Mouse (Mus musculus) lung, embryonic 15.5 days (tissue): ENCODE measurements around the gene Efemp1. TPM values are rescaled to one million over a fixed set of nuclear protein-coding genes. Genes with fewer than 3 reads are reported as not detected.

Experiments used
- ATAC-seq: fragments of 200-750 bp; cut with Nextera tagmentation; 2 replicates; pipeline ENCODE4 v1.8.0; 2017; ENCODE audit warnings: moderate number of reproducible peaks, borderline replicate concordance; ENCODE audit not compliant: low FRiP score, low TSS enrichment; ENCODE audit errors: extremely low read depth
- H3K27ac ChIP-seq: fragments of 300-500 bp; sonication (generic); 2 replicates; pipeline ENCODE4 v1.5.1; 2015; ENCODE audit warnings: moderate library complexity, mild to moderate bottlenecking, inconsistent platforms
- H3K27me3 ChIP-seq: fragments of 300-500 bp; sonication (generic); 2 replicates; pipeline ENCODE4 v1.6.1; 2015; ENCODE audit warnings: inconsistent platforms
- H3K36me3 ChIP-seq: fragments of 300-500 bp; sonication (generic); 2 replicates; pipeline ENCODE4 v1.6.1; 2015; ENCODE audit warnings: inconsistent platforms
- H3K4me1 ChIP-seq: fragments of 300-500 bp; sonication (generic); 2 replicates; pipeline ENCODE4 v1.6.1; 2015; ENCODE audit warnings: inconsistent platforms
- H3K4me2 ChIP-seq: fragments of 300-500 bp; sonication (generic); 2 replicates; pipeline ENCODE4 v1.6.1; 2015; ENCODE audit warnings: inconsistent platforms, mild to moderate bottlenecking, moderate library complexity
- H3K4me3 ChIP-seq: fragments of 300-500 bp; sonication (generic); 2 replicates; pipeline ENCODE4 v1.5.1; 2015; ENCODE audit warnings: mild to moderate bottlenecking, inconsistent platforms
- H3K9ac ChIP-seq: fragments of 300-500 bp; sonication (generic); 2 replicates; pipeline ENCODE4 v1.6.1; 2015; ENCODE audit warnings: inconsistent platforms
- H3K9me3 ChIP-seq: fragments of 300-500 bp; sonication (generic); 2 replicates; pipeline ENCODE4 v1.6.1; 2016; ENCODE audit warnings: inconsistent platforms
- WGBS: fragments of 180-500 bp; shearing (Covaris S2); methylation state at CpG from one replicate; pipeline ENCODE4 v1.1.7; 2015; 5-methylcytosine and 5-hydroxymethylcytosine counted together
- polyA plus RNA-seq: library from polyadenylated mRNA; unstranded; fragments of >200 nt; fragmentation: Nextera tagmentation; extraction: Ambion mirVana; gene quantifications from 2 replicates; pipeline ENCODE4 v1.2.1, GENCODE M21; 2015

Efemp1 gene
- polyA plus RNA-seq, 1 experiment from 2014 or later, result 18.6 TPM

DNA sequence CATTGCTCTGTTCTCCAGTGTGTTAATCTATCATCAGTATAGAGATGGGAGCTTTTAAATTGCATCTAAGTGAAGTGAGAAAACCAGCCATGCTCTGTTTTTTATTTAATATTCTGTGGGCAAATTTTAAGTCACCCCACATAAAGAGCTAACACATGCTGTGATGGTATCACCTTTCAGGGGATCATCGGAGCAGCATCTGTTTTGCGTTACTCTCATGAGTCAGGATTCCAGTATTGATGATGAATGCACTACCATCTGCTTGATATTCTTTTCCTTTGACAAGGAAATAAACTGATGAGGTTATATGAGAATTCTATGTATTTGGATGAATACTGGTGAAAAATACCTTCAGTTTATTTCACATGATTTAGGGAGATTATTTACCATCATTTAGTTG lies 16.1 kb downstream of the Efemp1 start:
- WGBS, result 52% methylated on average over 2 of the region's 2 CpGs

DNA sequence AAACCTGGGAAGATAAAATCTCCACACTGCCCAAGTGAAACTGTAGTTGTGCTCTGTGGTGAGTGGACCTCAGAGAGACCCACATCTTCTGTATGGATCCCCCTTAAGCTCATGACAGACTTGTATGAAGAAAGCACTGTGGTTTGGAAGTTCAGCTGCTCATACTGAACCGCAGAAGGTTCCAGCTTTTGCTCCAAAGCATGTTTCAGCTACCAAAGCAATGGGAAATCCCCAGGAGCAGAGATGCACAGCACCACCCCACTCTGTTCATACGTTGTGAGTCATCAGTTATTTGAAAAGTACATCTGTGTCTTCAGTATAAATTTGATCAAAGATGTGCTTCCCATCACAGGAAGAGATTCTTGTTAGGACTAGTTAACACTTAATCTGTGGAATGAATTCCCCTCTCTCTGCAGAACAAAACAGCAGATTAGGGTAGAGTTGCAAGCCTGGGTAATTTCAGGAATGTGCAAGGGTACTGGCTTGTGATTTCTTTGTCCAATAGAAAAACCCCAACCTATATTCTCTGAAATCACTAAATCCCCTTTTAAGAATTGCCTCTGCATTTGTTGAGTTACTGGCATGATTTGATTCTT lies 28.5 kb downstream of the Efemp1 start:
- no peak overlapping the region for H3K4me3 ChIP-seq
- no peak overlapping the region for H3K4me2 ChIP-seq
- no peak overlapping the region for H3K9ac ChIP-seq
- no peaks in the 10 kb centered on the region for H3K9me3 ChIP-seq
- ATAC-seq, result no peak
- no peak overlapping the region for H3K27ac ChIP-seq
- H3K27me3 ChIP-seq, result no peaks in the 10 kb centered on the region
- H3K36me3 ChIP-seq, result no peaks in the 10 kb centered on the region
- WGBS, result 66% methylated on average over 2 of the region's 2 CpGs
- no peaks in the 10 kb centered on the region for H3K4me1 ChIP-seq

More for the DNA sequence above, 16.1 kb downstream of the Efemp1 start:
- ATAC-seq, result no peak
- Histone ChIP-seq H3K4me1 (no peaks in the 10 kb centered on the region), H3K27ac (no peak overlapping the region), H3K9ac (no peak overlapping the region), H3K27me3 (no peaks in the 10 kb centered on the region), H3K36me3 (no peaks in the 10 kb centered on the region), H3K4me3 (no peak overlapping the region), H3K4me2 (no peak overlapping the region), H3K9me3 (no peaks in the 10 kb centered on the region)

DNA sequence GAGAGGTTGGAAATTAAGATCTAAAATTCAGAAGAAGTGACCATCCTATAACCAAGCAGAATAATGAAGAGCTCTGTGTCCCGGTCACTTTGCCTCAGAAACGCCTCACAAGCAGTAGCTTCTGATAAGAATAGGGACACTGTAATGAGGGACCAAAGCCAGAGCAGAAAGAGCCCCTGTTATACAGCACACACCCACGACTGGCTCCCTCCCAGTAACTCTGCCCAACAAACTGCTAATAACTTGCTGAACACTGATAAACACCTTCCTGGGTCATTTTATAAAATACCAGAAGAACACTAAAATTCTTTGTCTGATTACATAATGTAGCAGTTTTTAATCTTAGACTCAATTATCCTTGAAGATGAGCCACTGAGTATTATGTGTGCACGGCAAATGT lies 30.1 kb downstream of the Efemp1 start:
- Histone ChIP-seq H3K9ac (no peak overlapping the region), H3K27me3 (no peaks in the 10 kb centered on the region), H3K4me3 (no peak overlapping the region), H3K9me3 (no peaks in the 10 kb centered on the region), H3K4me2 (no peak overlapping the region), H3K4me1 (no peaks in the 10 kb centered on the region), H3K36me3 (no peaks in the 10 kb centered on the region), H3K27ac (no peak overlapping the region)
- no peak for ATAC-seq
- WGBS, result 58% methylated on average over 4 of the region's 4 CpGs

DNA sequence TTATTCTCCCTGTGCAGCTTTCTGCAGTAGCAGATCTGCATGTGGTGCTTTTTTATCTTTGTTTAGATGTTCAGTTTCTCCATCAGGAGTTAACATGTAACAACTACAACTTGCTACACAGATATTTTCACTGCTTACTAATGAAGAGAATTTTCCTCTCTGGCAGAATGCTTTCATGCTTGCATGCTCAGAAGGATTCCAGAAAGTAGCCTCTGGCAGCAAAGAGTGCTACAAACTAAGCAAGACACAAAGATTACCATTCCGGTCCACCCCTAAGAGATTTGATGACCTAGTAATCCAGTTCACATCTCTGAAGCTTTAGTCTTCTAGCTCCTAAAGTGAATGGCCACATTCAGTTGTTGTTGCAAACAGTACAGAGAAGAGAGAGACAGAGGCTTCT lies 36.5 kb downstream of the Efemp1 start:
- H3K27ac ChIP-seq, result no peak overlapping the region
- no peak for ATAC-seq
- WGBS, result 75% methylated on average over 1 of the region's 1 CpGs
- no peaks in the 10 kb centered on the region for H3K4me1 ChIP-seq
- no peak overlapping the region for H3K9ac ChIP-seq
- H3K4me3 ChIP-seq, result no peak overlapping the region
- H3K36me3 ChIP-seq, result no peaks in the 10 kb centered on the region
- no peak overlapping the region for H3K4me2 ChIP-seq
- no peaks in the 10 kb centered on the region for H3K9me3 ChIP-seq
- H3K27me3 ChIP-seq, result no peaks in the 10 kb centered on the region

DNA sequence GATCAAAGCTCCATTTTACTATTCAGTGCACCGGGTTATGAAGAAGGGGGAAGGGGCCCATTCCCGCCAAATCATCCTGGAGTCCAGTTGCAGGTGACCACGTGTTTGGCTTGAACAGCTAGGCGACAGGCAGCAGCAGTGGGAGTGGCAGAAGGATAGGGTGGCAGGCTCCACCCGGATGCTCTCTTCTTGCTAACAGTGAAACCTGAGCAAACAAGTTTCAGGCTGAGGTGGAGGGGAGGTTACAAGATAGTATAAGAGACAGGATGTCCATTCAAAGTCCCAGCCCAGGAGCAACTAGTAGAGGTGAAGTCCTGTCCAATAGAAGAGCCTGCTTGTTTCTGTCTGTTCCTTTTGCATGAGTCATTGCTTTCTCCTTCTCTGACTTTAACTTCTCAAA lies 38.5 kb downstream of the Efemp1 start:
- 38% methylated on average over 5 of the region's 5 CpGs for WGBS
- H3K4me1 ChIP-seq, result no peaks in the 10 kb centered on the region
- H3K4me3 ChIP-seq, result no peak overlapping the region
- no peaks in the 10 kb centered on the region for H3K9me3 ChIP-seq
- no peaks in the 10 kb centered on the region for H3K27me3 ChIP-seq
- no peak overlapping the region for H3K27ac ChIP-seq
- no peak overlapping the region for H3K4me2 ChIP-seq
- H3K36me3 ChIP-seq, result no peaks in the 10 kb centered on the region
- no peak for ATAC-seq
- H3K9ac ChIP-seq, result no peak overlapping the region

DNA sequence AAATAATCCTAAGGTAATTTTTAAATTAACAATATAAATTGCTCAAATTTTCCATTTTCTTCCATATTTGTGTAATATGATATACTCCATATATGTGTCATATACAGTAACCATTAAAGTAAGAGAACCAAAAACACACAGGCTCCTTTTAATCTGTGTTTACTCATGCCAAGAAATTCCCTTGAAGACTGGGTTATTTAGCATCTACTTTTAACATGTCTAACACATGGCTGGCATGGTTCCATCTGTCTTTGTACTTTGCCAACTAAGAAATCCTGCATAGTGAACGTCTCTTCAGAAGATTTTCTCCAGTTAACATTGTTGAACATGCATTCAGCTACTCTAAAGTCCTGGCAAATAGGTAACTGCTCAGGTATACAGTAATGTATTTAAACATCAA lies 46.4 kb downstream of the Efemp1 start:
- Histone ChIP-seq H3K4me1 (no peaks in the 10 kb centered on the region), H3K4me2 (no peak overlapping the region), H3K9ac (no peak overlapping the region), H3K27ac (no peak overlapping the region), H3K4me3 (no peak overlapping the region), H3K9me3 (no peaks in the 10 kb centered on the region), H3K27me3 (no peaks in the 10 kb centered on the region), H3K36me3 (no peaks in the 10 kb centered on the region)
- no peak for ATAC-seq
- 29% methylated on average over 1 of the region's 1 CpGs for WGBS

DNA sequence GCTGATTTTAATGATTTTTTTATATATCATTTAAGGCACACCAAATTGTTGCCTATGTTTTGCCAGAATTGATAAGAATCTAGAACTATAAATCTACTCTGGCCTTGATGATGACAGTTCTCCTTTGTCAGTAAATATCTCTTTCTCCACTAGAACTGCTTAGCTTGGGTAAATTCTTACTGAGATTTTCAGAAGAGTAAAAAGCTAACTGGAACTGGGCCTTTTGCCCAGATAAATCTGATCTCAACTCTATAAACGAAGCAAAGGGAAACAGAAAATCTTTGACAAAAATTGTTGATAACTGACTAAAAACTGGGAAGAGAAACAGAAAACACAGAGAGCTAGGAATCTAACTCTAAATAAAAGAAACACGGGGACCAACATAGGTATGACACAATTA lies 51.6 kb downstream of the Efemp1 start:
- Histone ChIP-seq H3K9ac (no peak overlapping the region), H3K4me2 (no peak overlapping the region), H3K4me3 (no peak overlapping the region), H3K27ac (no peak overlapping the region), H3K4me1 (no peaks in the 10 kb centered on the region), H3K36me3 (no peaks in the 10 kb centered on the region), H3K27me3 (no peaks in the 10 kb centered on the region), H3K9me3 (no peaks in the 10 kb centered on the region)
- no peak for ATAC-seq
- WGBS, result 47% methylated on average over 2 of the region's 2 CpGs

DNA sequence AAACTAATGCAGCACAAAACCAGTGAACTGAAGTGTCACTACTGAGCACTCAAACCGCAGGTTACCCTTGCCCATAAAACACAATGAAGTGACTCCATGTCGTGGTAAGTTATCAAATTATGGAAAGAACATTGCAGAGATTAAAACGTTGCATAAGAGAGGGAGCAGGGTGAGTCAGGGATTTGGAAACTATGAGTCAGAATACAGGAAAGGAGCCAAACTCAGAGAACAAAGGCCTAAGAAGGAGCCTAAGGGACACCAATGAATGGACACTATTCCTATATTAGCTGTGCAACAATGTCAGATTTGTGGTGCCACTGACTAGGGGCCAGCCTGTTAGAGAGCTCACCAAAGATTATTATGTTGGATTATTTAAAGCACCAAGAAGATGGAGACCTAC lies 53.3 kb downstream of the Efemp1 start:
- no peak overlapping the region for H3K4me3 ChIP-seq
- no peaks in the 10 kb centered on the region for H3K27me3 ChIP-seq
- 52% methylated on average over 3 of the region's 3 CpGs for WGBS
- H3K27ac ChIP-seq, result no peak overlapping the region
- ATAC-seq, result no peak
- no peaks in the 10 kb centered on the region for H3K9me3 ChIP-seq
- H3K4me1 ChIP-seq, result no peaks in the 10 kb centered on the region
- H3K9ac ChIP-seq, result no peak overlapping the region
- no peak overlapping the region for H3K4me2 ChIP-seq
- no peaks in the 10 kb centered on the region for H3K36me3 ChIP-seq

DNA sequence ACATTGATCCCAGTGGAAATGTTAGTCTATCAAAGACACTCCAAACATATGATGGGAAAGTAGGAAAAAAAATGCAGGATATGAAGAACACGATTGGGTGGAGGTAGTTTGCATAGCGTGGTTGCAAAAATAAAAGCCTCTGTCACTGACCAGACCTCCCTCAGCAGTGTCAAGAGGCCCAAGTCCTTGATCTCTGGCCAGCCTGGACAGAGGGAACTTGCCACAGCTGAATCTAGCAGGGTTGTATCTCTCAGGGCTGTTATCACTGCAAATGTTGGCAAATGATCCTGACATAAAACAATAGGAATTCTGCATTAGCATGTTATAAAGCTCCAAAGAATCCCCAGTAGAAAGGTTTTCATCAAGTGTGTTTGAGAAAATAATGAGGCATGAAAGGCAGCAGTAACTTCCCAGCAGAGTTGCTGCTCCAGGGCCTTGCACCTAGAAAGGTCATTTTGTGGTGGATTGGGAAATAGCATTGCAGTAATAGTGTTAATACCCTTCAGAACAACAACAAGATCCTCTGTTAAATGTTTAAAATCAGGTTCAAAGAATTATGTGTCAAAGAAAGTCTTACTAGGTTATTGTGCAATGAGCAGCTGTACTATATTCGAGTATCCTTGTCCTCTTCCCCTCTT lies 56.0 kb downstream of the Efemp1 start:
- no peak overlapping the region for H3K4me2 ChIP-seq
- no peak overlapping the region for H3K27ac ChIP-seq
- H3K9ac ChIP-seq, result no peak overlapping the region
- no peaks in the 10 kb centered on the region for H3K36me3 ChIP-seq
- no peak for ATAC-seq
- H3K4me3 ChIP-seq, result no peak overlapping the region
- WGBS, result 33% methylated on average over 3 of the region's 3 CpGs
- no peaks in the 10 kb centered on the region for H3K4me1 ChIP-seq
- H3K9me3 ChIP-seq, result no peaks in the 10 kb centered on the region
- H3K27me3 ChIP-seq, result no peaks in the 10 kb centered on the region

DNA sequence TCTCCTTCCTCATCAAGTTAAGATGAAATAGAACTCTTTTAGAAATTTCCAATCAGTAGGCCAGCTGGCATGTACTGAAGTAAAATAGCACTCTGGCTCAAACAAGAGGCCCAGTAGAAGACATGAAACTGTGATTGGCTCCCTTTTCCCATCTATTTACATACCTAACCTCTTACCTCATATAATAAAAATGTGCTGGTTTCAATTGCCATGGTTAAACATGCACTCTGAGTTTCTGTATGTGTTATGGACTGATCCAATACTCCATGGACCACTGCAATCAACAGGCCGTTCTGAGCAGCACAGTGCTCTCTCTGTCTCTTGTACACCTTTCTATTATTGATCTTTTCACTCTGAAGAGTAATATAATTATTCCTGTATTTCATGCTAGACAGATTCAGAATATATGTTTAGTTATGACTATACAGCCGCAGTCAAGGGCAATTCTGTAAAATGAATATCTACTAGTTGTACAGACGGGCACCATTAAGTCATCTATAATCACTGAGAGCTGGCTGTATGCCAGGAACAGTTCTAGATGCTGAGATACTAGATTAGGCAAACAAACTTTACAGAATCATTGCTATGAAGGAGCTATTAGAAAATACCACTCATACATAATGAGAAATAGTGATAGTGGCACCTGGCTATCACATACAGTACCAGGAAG lies 59.6 kb downstream of the Efemp1 start:
- WGBS, result 44% methylated on average over 3 of the region's 3 CpGs
- Histone ChIP-seq H3K27me3 (no peaks in the 10 kb centered on the region), H3K4me2 (no peak overlapping the region), H3K27ac (no peak overlapping the region), H3K36me3 (no peaks in the 10 kb centered on the region), H3K9ac (no peak overlapping the region), H3K9me3 (no peaks in the 10 kb centered on the region), H3K4me1 (no peaks in the 10 kb centered on the region), H3K4me3 (no peak overlapping the region)
- no peak for ATAC-seq

DNA sequence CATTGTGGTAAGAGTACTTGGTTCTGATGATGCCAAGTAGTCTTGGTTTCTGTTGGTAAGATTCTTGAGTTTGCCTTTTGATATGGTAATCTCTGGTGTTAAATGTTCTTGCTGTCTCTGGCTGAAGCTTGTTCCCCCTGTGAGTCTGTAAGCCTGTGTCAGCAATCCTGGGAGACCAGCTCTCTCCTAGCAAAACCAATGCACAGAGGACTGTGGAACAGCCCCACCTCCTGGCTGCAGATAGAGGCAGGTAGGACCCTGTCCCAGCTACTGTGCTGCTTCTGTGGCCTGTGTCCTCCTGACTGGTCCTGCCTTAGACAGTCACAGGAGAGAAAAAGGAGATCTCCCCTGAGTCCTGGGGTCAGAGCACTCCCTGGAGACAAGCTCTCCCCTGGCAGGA lies 81.4 kb downstream of the Efemp1 start:
- no peak overlapping the region for H3K27ac ChIP-seq
- H3K27me3 ChIP-seq, result no peaks in the 10 kb centered on the region
- H3K4me1 ChIP-seq, result no peaks in the 10 kb centered on the region
- no peaks in the 10 kb centered on the region for H3K9me3 ChIP-seq
- no peaks in the 10 kb centered on the region for H3K36me3 ChIP-seq
- no peak overlapping the region for H3K4me3 ChIP-seq
- H3K9ac ChIP-seq, result no peak overlapping the region
- ATAC-seq, result no peak
- no peak overlapping the region for H3K4me2 ChIP-seq

DNA sequence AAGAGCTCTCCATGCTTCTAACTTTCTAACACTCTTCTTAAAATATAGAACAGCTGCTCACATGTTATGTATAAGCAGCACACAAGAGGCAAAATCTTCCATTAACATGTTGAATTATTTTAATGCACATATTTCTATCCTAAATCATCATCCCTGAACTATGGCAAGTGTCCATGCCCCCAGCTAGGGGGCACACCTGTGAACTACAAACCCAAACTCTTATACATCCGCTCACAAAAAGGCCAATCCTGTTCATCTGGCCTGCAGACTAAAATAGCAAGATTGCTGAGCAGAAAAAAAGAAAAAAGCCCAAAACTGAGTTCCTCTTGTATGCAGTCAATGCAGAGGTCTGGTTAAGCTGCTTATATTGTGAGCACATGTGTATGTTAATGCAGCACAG lies 86.6 kb downstream of the Efemp1 start:
- H3K4me2 ChIP-seq, result no peak overlapping the region
- H3K27ac ChIP-seq, result no peak overlapping the region
- no peaks in the 10 kb centered on the region for H3K9me3 ChIP-seq
- no peak for ATAC-seq
- no peaks in the 10 kb centered on the region for H3K36me3 ChIP-seq
- WGBS, result 84% methylated on average over 1 of the region's 1 CpGs
- H3K27me3 ChIP-seq, result no peaks in the 10 kb centered on the region
- H3K4me3 ChIP-seq, result no peak overlapping the region
- H3K4me1 ChIP-seq, result no peaks in the 10 kb centered on the region
- H3K9ac ChIP-seq, result no peak overlapping the region
